Mouse (Mus musculus) bone marrow macrophage, adult 2 months (primary cell): ENCODE measurements around the gene Gfer.

ENCODE experiments used
- CTCF ChIP-seq: IDR thresholded peaks from 2 replicates; pipeline ENCODE4 v1.5.1; 2012; ENCODE audit warnings: low read depth, mild to moderate bottlenecking, low read length, moderate library complexity
- POLR2A ChIP-seq: IDR thresholded peaks from 2 replicates; pipeline ENCODE4 v1.6.1; 2012; ENCODE audit warnings: mild to moderate bottlenecking, low read depth, low read length, borderline replicate concordance

DNA sequence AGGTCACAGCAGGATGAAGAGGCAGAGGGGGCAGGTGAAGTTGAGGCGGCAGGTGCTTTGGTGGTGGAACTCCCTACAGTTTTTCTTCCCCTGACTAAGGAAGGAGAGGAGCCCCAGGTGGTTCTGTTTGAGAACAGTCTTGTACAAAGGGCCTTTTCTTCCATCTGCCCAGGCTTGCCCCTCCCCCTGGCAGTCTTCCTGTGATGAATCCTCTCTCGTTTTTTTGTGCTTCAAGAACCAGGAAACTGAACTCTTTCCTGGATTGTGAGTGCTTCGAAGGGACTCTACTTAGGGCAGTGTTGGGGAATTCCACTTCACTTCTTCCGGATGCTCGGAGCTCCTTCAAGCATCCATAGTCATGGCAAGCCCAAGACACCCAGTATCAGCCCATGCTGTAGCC lies 2.0 kb upstream of the Gfer start:
- TF ChIP-seq CTCF (no peak), POLR2A (no peak)
